9 mouse cellular contexts compared by ENCODE assay signal in the genomic region with DNA sequence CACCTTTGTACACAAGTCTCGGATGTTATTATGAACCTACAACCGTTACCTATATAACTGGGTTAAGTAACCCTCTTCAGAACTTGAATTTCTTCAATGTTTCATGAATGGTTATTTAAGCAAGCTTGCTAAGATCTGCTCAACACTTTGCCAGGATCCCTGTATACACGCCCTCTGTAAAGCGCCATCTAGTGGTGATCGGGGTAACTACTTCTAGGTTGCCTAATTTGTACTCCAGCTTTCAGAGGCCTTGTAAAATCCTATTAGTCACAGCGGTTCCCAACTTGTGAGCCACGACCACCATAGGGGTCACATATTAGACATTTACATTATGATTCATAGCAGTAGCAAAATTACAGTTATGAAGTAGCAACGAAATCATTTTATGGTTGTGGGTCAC. TPM values are rescaled to one million over a fixed set of nuclear protein-coding genes. Genes with fewer than 3 reads are reported as not detected.
DNase-seq lines count a peak whose midpoint lies in the region; ATAC-seq lines count a peak whose summit lies in the region.
"Had no signal": no experiment of that assay in that cellular context is flagged by ENCODE, and none has a peak within 500 bp of the region (broad histone marks: within the 10 kb centered on the region; RNA-seq: fewer than 3 reads in every experiment).

No protein-coding gene starts in this region.

- H3K9me3 ChIP-seq in heart, embryonic 11.5 days (replicated peaks; ENCODE audit: control insufficient read depth, low read length), result no peaks in the 10 kb centered on the region
- H3K9me3 ChIP-seq in hindbrain, embryonic 15.5 days, result no peaks in the 10 kb centered on the region

- H3K27me3 ChIP-seq in heart, embryonic 11.5 days (ENCODE audit: control insufficient read depth, insufficient read depth, low read length), result no peaks in the 10 kb centered on the region
- no peaks in the 10 kb centered on the region for H3K27me3 ChIP-seq in hindbrain, embryonic 15.5 days

- H3K4me1 ChIP-seq in heart, embryonic 11.5 days (ENCODE audit: control insufficient read depth, insufficient read depth, low read length), result no peaks in the 10 kb centered on the region
- peaks cover 7% of the 10 kb centered on the region; the same call in 1 of the 2 replicates for H3K4me1 ChIP-seq in hindbrain, embryonic 15.5 days (replicated peaks)

- H3K9ac ChIP-seq in heart, embryonic 11.5 days (ENCODE audit: low read depth, low read length), result no peak overlapping the region
- H3K9ac ChIP-seq in hindbrain, embryonic 15.5 days, result no peak overlapping the region

- H3K27ac ChIP-seq in heart, embryonic 11.5 days (ENCODE audit: low read depth, low read length), result no peak overlapping the region
- no peak overlapping the region for H3K27ac ChIP-seq in hindbrain, embryonic 15.5 days (replicated peaks)

- H3K4me3 ChIP-seq in heart, embryonic 11.5 days (ENCODE audit: low read depth, low read length), result no peak overlapping the region
- no peak overlapping the region for H3K4me3 ChIP-seq in hindbrain, embryonic 15.5 days

- 16% methylated on average over 8 of the region's 8 CpGs for WGBS in heart, embryonic 11.5 days (ENCODE audit: insufficient replicate concordance)
- WGBS in hindbrain, embryonic 15.5 days, result 20% methylated on average over 8 of the region's 8 CpGs

- H3K4me2 ChIP-seq in heart, embryonic 11.5 days, result no peak overlapping the region
- no peak overlapping the region for H3K4me2 ChIP-seq in hindbrain, embryonic 15.5 days

- no peak for ATAC-seq in heart, embryonic 11.5 days (replicated peaks; ENCODE audit: insufficient number of reproducible peaks, low FRiP score, low TSS enrichment)
- ATAC-seq in hindbrain, embryonic 15.5 days (ENCODE audit: low FRiP score, low read depth), result peak; percentile 61; the same call in 1 of the 2 replicates
- peak; percentile 94 for ATAC-seq in megakaryocyte progenitor cell, adult 5-6 weeks (replicated peaks; ENCODE audit: poor library complexity)

- peak; percentile 62 to 90 for DNase-seq in heart, adult 18-20 months
- peak; percentile 76 for DNase-seq in cerebellum, adult 9-10 months
- DNase-seq in forelimb bud, embryonic 11.5 days (ENCODE audit: low read depth, low spot score), result peak; percentile 89
- DNase-seq in left cerebral cortex, adult 11 months (ENCODE audit: low spot score), result peak; percentile 52
- peak; percentile 52 for DNase-seq in right cerebral cortex, postnatal 25 days

- no peaks in the 10 kb centered on the region for H3K36me3 ChIP-seq in heart, embryonic 11.5 days (ENCODE audit: control insufficient read depth, insufficient read depth, low read length)
- no peaks in the 10 kb centered on the region for H3K36me3 ChIP-seq in hindbrain, embryonic 15.5 days

RNA-seq across cellular contexts. Expression of a gene that starts 4.5 kb away (rescaled TPM):
- total RNA-seq in heart, adult 18-20 months (2021), result not detected
- polyA plus RNA-seq in heart, embryonic 11.5 days (2014; fragmentation: Nextera tagmentation; extraction: Ambion mirVana), result not detected in 2 replicates
- polyA plus RNA-seq in hindbrain, embryonic 15.5 days (2015; fragmentation: Nextera tagmentation; extraction: Ambion mirVana), result 1.1 TPM in 2 replicates
- not detected in 2 replicates for total RNA-seq in megakaryocyte progenitor cell, adult 5-6 weeks (2015)
- total RNA-seq in megakaryocyte progenitor cell, adult 5-6 weeks (2017), result not detected in 2 replicates
- polyA plus RNA-seq: small intestine, adult 2 months had no signal

RNA-seq across cellular contexts. Expression of a gene that starts 33.1 kb away (rescaled TPM):
- total RNA-seq in heart, adult 18-20 months (2021), result 10 to 100 TPM; 77.9 to 82.5 TPM
- 116 and 122 TPM in 2 replicates for polyA plus RNA-seq in heart, embryonic 11.5 days (2014; fragmentation: Nextera tagmentation; extraction: Ambion mirVana)
- polyA plus RNA-seq in hindbrain, embryonic 15.5 days (2015; fragmentation: Nextera tagmentation; extraction: Ambion mirVana), result 121 and 134 TPM in 2 replicates
- 96.3 and 97.2 TPM in 2 replicates for total RNA-seq in megakaryocyte progenitor cell, adult 5-6 weeks (2015)
- 90.6 and 101 TPM in 2 replicates for total RNA-seq in megakaryocyte progenitor cell, adult 5-6 weeks (2017)
